Mouse (Mus musculus) embryonic facial prominence, embryonic 10.5 days (tissue): ENCODE data around the gene Gstt3. TPM values are rescaled to one million over a fixed set of nuclear protein-coding genes. Genes with fewer than 3 reads are reported as not detected.

Experiments
- DNase-seq: peaks from one replicate; pipeline ENCODE4 v3.0.0-alpha.2; 2017; ENCODE audit warnings: low spot score
- H3K27ac ChIP-seq: fragments of 300-500 bp; sonication (generic); replicated peaks from 2 replicates; pipeline ENCODE4 v1.5.1; 2016; ENCODE audit warnings: mild to moderate bottlenecking
- H3K27me3 ChIP-seq: fragments of 300-500 bp; sonication (generic); replicated peaks from 2 replicates; pipeline ENCODE4 v1.6.1; 2016; ENCODE audit warnings: low read depth, mild to moderate bottlenecking; ENCODE audit not compliant: poor library complexity, severe bottlenecking
- H3K36me3 ChIP-seq: fragments of 300-500 bp; sonication (generic); replicated peaks from 2 replicates; pipeline ENCODE4 v1.6.1; 2016; ENCODE audit warnings: mild to moderate bottlenecking, moderate library complexity
- H3K4me1 ChIP-seq: fragments of 300-500 bp; sonication (generic); 2 replicates; pipeline ENCODE4 v1.6.1; 2016
- H3K4me3 ChIP-seq: fragments of 300-500 bp; sonication (generic); 2 replicates; pipeline ENCODE4 v1.5.1; 2016; ENCODE audit warnings: mild to moderate bottlenecking, moderate library complexity
- H3K9me3 ChIP-seq: fragments of 300-500 bp; sonication (generic); 2 replicates; pipeline ENCODE4 v1.6.1; 2016; ENCODE audit warnings: mild to moderate bottlenecking
- WGBS: fragments of 180-500 bp; shearing (Covaris S2); methylation state at CpG from one replicate; pipeline ENCODE4 v1.1.7; 2016; 5-methylcytosine and 5-hydroxymethylcytosine counted together
- polyA plus RNA-seq: library from polyadenylated mRNA; unstranded; fragments of >200 nt; fragmentation: Nextera tagmentation; extraction: Ambion mirVana; gene quantifications from 2 replicates; pipeline ENCODE4 v1.2.1, GENCODE M21; 2016

Gstt3 gene
- 2.4 and 4.3 TPM in 2 replicates for polyA plus RNA-seq

DNA sequence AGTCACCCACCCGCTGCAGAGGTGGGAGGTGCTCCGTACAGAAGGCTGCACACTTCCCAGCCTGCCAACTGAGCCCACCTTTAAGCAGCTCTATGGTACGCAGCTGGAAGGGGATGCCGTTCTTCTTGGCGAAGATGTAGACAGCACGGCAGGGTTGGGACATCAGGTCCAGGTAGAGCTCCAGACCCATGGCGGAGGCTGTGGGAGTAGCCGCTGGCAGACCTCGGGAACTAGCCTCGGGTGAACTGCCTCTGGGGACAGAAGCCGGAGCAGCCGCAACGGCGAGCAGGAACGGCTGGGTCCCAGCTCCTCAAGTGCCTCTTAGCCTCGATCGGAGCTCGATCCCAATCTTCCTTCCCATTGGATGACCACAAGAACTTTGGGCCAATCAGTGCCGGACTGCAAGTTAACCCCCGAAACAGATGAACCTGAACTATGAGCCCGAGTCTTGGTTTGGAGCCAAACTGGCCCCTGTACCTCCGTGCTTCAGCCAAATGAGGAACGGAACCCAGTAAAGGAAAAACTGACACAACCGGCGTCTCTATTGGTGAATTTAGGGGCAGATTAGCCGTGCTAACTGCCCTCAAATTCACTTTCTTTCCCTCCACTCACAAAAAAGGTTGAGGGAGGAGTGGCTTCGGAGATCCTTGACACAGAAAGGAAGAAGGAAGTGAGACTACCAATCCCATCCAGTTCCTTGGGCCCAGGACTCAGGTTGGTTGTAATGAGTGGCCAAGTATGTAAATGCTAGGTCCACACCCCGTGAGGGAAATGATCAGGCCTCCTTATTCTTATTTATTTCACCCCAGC is at the start of gene Gstt3, which contains the start of gene Gm20441:
Gene Gstt3 (minus strand): TSS at position 646 of the 810 bp plus-strand sequence.
Gene Gm20441 (minus strand): TSS at position 186 of the 810 bp plus-strand sequence.
- H3K4me3 ChIP-seq, result peak within 1 kb of the TSS; percentile 59
- H3K4me1 ChIP-seq, result peaks cover 20% of the 10 kb centered on the region
- 0 out of 2 replicates have a peak within 1 kb of the TSS, but pooled peaks have one; percentile 11 for H3K27ac ChIP-seq
- peak; percentile 74 for DNase-seq
- 2% methylated on average over 28 of the region's 28 CpGs for WGBS
- no peaks in the 10 kb centered on the region for H3K36me3 ChIP-seq
- peaks cover 46% of the 10 kb centered on the region for H3K27me3 ChIP-seq
- no peaks in the 10 kb centered on the region for H3K9me3 ChIP-seq

DNA sequence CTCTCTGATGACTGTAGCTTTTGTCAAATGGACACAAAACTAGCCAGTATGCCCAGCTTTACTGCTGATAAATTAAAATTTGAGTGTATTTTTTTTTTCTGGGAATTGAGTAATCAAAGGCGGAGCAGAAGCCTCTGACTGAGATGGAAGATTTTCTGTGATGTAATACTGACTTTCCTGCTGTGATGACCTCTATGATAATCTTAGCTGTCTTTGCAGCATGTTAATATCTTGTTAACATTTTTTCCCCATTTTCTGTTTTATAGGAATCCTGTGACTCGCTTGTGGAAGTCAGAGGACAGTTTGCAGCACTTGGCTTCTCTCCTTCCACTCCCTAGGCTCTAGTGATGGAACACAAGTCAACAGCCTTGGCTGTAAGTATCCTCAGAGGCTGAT is 49.1 kb upstream of the Gstt3 start:
- no peaks in the 10 kb centered on the region for H3K36me3 ChIP-seq
- H3K4me3 ChIP-seq, result no peak overlapping the region
- no peak overlapping the region for H3K27ac ChIP-seq
- H3K9me3 ChIP-seq, result no peaks in the 10 kb centered on the region
- 89% methylated on average over 2 of the region's 2 CpGs for WGBS
- H3K27me3 ChIP-seq, result peaks cover 29% of the 10 kb centered on the region
- H3K4me1 ChIP-seq, result peaks cover 23% of the 10 kb centered on the region
- no peak for DNase-seq

DNA sequence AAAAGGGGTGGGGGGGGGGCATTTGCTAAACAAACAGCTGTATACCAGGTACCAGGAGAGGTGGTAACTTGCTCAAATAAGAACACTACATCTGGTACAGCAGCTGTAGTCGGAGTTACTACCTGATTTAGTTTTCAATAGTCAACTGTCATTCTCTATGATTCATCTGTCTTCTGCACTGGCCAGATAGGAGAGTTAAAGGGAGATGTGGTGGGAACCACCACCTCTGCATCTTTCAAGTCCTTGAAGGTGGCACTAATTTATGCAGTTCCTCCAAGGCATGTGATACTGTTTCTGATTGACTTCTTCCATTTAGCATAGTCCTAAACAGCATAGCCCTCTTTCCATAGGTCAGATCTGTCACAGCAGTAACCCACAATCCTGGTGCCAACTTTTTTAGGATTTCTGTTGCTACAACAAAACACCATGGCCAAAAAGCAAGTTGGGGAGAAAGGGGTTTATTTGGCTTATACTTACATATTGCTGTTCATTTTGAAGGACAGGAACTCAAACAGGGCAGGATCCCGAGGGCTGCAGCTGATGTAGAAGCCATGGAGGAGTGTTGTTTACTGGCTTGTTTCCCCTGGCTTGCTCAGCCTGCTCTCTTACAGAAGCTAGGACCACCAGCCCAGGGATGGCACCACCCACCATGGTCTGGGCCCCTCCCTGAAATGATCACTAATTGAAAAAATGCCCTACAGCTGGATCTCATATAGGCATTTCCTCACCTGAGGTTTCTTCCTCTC is 48.5 kb upstream of the Gstt3 start:
- Histone ChIP-seq H3K36me3 (no peaks in the 10 kb centered on the region), H3K4me3 (no peak overlapping the region), H3K4me1 (peaks cover 19% of the 10 kb centered on the region), H3K27ac (no peak overlapping the region), H3K27me3 (peaks cover 28% of the 10 kb centered on the region), H3K9me3 (no peaks in the 10 kb centered on the region)
- WGBS, result 72% methylated on average over 2 of the region's 2 CpGs
- DNase-seq, result peak; percentile 6

DNA sequence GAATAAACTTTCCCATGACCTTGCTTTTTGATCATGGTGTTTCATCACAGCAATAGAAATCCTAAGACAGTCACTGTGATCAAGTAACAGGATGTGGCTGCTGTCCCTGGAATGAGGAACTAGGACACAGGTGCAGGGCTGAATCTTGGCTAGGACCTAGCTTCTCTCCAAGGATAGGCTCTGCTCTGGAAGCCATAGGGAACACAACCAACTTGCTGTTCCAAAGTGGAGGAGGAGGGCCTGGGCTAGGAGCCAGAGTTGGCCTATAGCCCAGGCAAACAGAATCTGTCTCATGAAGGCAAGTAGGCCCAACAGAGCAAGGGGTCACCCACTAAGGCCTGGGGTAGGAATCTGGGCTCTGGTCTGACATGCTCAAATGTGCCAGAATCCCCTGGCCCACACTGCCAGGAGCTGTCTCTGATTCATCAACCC is 47.3 kb upstream of the Gstt3 start:
- H3K4me1 ChIP-seq, result peaks cover 7% of the 10 kb centered on the region
- no peaks in the 10 kb centered on the region for H3K9me3 ChIP-seq
- H3K27ac ChIP-seq, result no peak overlapping the region
- no peaks in the 10 kb centered on the region for H3K36me3 ChIP-seq
- no peak for DNase-seq
- H3K4me3 ChIP-seq, result no peak overlapping the region
- peaks cover 16% of the 10 kb centered on the region for H3K27me3 ChIP-seq

DNA sequence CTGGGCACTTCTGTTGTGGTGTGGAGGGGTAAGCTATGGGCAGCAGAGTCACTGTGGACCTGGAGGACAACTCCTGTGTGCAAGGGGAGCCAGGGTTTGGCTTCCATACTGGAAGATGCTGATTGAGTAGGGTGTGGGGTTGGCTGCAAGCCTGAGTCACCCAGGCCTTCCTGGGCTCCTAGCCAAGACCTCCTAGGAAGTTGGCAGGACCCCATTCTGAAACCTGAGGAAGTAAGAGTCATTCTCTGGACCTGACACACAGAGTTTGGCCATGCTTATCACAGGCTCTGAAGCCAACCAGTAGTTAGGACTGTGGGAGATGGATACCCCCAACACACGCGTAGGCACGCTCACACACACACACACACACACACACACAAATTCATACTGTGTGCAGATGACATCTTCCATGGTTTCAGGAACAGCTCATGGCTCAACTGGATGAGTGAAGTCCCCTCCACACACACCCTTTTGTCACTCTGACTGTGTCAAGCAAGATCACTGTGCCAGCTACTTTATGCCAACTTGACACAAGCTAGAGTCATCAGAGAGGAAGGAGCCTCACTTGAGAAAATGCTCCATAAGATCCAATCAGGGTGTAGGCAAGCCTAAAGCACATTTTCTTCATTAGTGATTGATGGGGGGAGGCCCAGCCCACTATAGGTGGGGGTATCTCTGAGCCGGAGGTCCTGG is 46.6 kb upstream of the Gstt3 start:
- DNase-seq, result no peak
- Histone ChIP-seq H3K4me3 (no peak overlapping the region), H3K4me1 (peaks cover 3% of the 10 kb centered on the region; the same call in 1 of the 2 replicates), H3K27ac (no peak overlapping the region), H3K27me3 (peaks cover 9% of the 10 kb centered on the region), H3K36me3 (no peaks in the 10 kb centered on the region), H3K9me3 (no peaks in the 10 kb centered on the region)
- 93% methylated on average over 4 of the region's 4 CpGs for WGBS

DNA sequence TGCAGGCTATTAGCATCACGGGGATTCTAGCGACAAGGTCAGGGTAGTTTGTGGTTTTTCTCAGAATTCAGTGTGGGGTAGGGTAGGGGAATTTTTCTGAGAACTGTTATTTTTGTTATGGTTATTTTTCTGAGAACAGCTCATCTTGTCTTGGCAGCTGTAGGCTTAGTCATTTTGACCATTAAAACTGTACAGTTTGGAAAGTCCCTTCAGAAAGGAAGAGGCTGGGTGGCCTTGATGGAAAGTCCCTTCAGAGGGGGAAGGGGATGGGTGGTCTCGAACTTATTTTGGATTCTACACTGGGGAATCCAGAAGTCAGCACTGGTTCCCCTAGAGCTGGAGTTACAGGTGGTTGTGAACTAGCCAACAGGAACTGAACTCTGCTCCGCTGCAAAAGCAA is 43.3 kb upstream of the Gstt3 start:
- Histone ChIP-seq H3K27ac (no peak overlapping the region), H3K36me3 (no peaks in the 10 kb centered on the region), H3K4me1 (no peaks in the 10 kb centered on the region), H3K9me3 (no peaks in the 10 kb centered on the region), H3K27me3 (no peaks in the 10 kb centered on the region), H3K4me3 (no peak overlapping the region)
- DNase-seq, result no peak
- WGBS, result 86% methylated on average over 4 of the region's 4 CpGs

DNA sequence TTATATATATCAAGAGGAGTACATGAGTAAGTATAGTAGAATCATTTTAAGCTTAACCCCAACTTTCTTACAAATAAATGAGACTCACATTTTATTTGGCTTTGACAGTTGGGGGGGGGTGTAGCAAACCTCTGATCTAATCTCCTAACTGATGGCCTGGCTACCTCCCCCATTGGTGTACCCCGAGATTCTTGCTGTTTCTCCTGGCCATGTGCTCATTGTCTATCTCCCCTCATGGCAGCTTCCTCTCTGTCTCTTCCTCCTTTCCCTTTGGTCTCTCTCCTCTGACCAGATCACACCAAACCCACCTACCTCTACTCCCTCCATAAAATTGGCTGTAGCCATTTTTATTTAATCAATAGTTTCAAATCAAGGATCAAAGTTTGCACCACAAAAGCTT is 42.6 kb upstream of the Gstt3 start:
- Histone ChIP-seq H3K27me3 (no peaks in the 10 kb centered on the region), H3K9me3 (no peaks in the 10 kb centered on the region), H3K36me3 (no peaks in the 10 kb centered on the region), H3K4me1 (no peaks in the 10 kb centered on the region), H3K4me3 (no peak overlapping the region), H3K27ac (no peak overlapping the region)
- no peak for DNase-seq
- WGBS, result 92% methylated on average over 1 of the region's 1 CpGs

DNA sequence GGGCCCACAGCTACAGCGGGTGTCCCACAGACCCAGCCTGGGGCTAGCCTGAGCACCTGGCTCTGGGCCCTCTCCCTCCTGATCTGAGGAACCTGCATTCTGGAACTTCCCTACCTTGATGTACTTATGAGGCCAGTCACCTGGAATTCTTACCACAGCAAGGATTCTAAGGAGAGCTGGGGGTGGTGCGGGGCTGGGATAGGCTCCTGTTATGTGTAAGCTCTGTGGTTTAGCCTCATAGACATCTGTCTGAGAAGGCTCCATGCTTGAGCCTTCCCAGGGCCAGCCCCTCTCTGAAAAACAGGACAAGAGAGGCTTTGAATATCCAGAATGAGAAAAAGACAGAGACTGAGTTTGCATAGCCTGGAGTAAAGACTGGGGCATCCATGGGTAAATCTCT is 41.2 kb upstream of the Gstt3 start, which contains the start of gene Gstt4:
Gene Gstt4 (minus strand): TSS at position 101 of the 400 bp plus-strand sequence.
- WGBS, result 94% methylated on average over 2 of the region's 2 CpGs
- Histone ChIP-seq H3K36me3 (no peaks in the 10 kb centered on the region), H3K4me3 (no peak within 1 kb of the TSS), H3K27me3 (no peaks in the 10 kb centered on the region), H3K27ac (no peak within 1 kb of the TSS), H3K4me1 (no peaks in the 10 kb centered on the region), H3K9me3 (no peaks in the 10 kb centered on the region)
- DNase-seq, result no peak

DNA sequence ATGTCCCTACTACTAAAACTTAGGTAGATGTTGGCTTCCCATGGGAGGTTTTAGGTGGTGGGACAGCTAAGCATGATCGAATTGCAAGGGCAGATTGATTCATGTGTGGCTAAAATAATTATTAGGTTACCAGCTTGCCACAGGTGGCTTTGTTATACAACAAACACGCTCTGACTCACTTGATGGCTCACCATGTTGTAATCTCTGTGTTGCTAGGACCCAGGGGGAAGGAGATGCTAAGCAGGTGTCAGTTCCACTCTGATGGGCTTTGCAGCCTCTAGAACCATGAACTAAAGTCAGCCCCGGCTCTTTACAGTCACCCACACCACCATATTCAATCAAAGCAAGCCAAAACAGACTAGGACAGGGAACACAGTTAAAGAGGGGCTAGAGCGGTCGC is 38.7 kb upstream of the Gstt3 start:
- H3K27ac ChIP-seq, result no peak overlapping the region
- no peaks in the 10 kb centered on the region for H3K27me3 ChIP-seq
- H3K9me3 ChIP-seq, result no peaks in the 10 kb centered on the region
- no peak overlapping the region for H3K4me3 ChIP-seq
- no peaks in the 10 kb centered on the region for H3K4me1 ChIP-seq
- no peaks in the 10 kb centered on the region for H3K36me3 ChIP-seq
- DNase-seq, result no peak
- WGBS, result 85% methylated on average over 5 of the region's 5 CpGs

DNA sequence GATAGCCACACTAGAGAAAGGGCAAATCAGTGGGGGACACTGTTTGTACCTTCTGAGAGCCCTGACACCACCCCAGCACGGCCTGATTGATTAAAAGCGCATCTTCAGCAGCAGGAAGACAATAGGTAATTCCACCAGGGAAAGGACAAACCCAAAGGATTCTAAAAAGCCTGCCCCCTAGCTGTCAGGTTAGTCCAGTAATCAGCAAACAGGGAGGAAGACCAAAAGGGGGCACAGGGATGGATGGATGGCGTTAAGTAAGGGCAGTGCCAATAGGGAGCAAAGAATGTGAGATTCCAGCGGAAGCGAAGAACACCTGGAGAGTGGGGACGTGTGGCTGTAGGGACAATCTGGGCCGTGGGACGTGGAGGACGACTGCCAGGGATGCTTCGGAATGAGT is 37.4 kb upstream of the Gstt3 start:
- H3K27ac ChIP-seq, result no peak overlapping the region
- H3K9me3 ChIP-seq, result no peaks in the 10 kb centered on the region
- H3K4me1 ChIP-seq, result no peaks in the 10 kb centered on the region
- H3K36me3 ChIP-seq, result no peaks in the 10 kb centered on the region
- no peak overlapping the region for H3K4me3 ChIP-seq
- H3K27me3 ChIP-seq, result no peaks in the 10 kb centered on the region
- 60% methylated on average over 10 of the region's 10 CpGs for WGBS
- no peak for DNase-seq

DNA sequence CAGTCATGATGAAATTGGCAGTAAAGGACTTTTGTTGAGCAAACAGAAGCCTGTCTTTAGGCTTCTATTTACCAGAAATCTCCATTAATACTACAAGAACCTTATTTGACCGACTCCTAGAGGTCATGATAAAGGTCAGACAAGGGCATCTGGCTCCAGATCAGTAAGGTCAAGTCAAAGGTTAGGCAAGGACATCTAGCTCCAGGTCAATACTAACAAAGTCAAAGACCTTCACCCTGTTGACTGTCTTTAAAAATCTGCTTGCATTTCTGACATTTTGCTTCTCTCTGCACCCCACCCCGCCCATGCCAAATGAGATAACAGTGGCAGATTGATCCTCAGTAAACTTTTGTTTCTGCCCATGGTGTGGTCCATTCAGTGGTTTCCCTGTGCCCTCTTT is 23.0 kb upstream of the Gstt3 start:
- Histone ChIP-seq H3K36me3 (no peaks in the 10 kb centered on the region), H3K27me3 (peaks cover 12% of the 10 kb centered on the region; the same call in 1 of the 2 replicates), H3K27ac (no peak overlapping the region), H3K4me3 (no peak overlapping the region), H3K9me3 (no peaks in the 10 kb centered on the region), H3K4me1 (no peaks in the 10 kb centered on the region)
- 64% methylated on average over 2 of the region's 2 CpGs for WGBS
- DNase-seq, result no peak

DNA sequence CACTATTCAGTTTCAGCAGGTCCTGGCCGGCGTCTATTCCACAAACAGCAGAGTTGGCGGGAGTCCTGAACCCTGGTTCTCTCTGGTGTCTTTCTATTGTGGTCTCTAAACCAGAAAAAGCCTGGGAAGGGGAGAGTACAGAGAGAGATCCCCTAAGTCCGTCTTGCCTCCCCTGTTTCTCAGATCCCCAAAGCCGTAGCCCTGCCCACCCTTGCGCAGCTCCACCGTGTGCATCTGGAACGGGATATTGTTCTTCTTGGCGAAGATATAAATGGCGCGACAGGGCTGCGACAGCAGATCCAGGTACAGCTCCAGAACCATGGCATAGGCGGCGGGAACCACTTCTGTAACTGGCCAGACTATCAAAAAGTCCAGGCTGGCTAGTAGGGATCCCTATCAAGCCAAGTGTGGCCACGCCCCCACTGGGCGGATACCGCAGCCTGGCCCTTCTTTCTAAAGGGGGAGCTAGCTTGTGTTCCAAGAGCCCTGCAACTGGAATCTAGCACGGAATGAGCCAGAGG is 17.0 kb upstream of the Gstt3 start, which contains the start of gene Gstt1:
Gene Gstt1 (minus strand): TSS at position 409 of the 521 bp plus-strand sequence.
- peaks cover 31% of the 10 kb centered on the region for H3K4me1 ChIP-seq
- H3K9me3 ChIP-seq, result no peaks in the 10 kb centered on the region
- WGBS, result 3% methylated on average over 18 of the region's 18 CpGs
- peaks cover 45% of the 10 kb centered on the region for H3K27me3 ChIP-seq
- no peaks in the 10 kb centered on the region for H3K36me3 ChIP-seq
- peak within 1 kb of the TSS; percentile 58 for H3K4me3 ChIP-seq
- peak; percentile 60 for DNase-seq
- H3K27ac ChIP-seq, result 0 out of 2 replicates have a peak within 1 kb of the TSS, but pooled peaks have one; percentile 14
